Mouse (Mus musculus) heart, adult 2 months (tissue): ENCODE results near the gene Klk9. TPM values are rescaled to one million over a fixed set of nuclear protein-coding genes. Genes with fewer than 3 reads are reported as not detected.

ENCODE experiments used
- DNase-seq, 2 experiments: peaks; one replicate each; pipeline ENCODE4 v3.0.0; 2021
- H3K27ac ChIP-seq: fragments of 200-600 bp; 2 replicates; pipeline ENCODE4 v1.8.1; 2022
- H3K27me3 ChIP-seq: fragments of 200-500 bp; 2 replicates; pipeline ENCODE4 v1.6.1; 2012; ENCODE audit warnings: mild to moderate bottlenecking, low read length, inconsistent platforms, mixed read lengths; ENCODE audit not compliant: control insufficient read depth, insufficient read depth
- H3K36me3 ChIP-seq: fragments of 200-500 bp; 2 replicates; pipeline ENCODE4 v1.6.1; 2012; ENCODE audit warnings: low read length, inconsistent platforms; ENCODE audit not compliant: control insufficient read depth, insufficient read depth
- H3K4me1 ChIP-seq: fragments of 200-500 bp; 2 replicates; pipeline ENCODE4 v1.6.1; 2011; ENCODE audit warnings: low read length; ENCODE audit not compliant: control insufficient read depth, insufficient read depth
- H3K4me3 ChIP-seq: fragments of 200-600 bp; 2 replicates; pipeline ENCODE4 v1.8.1; 2022
- H3K79me2 ChIP-seq: fragments of 200-500 bp; replicated peaks from 2 replicates; pipeline ENCODE4 v1.6.1; 2012; ENCODE audit warnings: mild to moderate bottlenecking, inconsistent platforms, low read length, moderate library complexity, mixed read lengths; ENCODE audit not compliant: control insufficient read depth, insufficient read depth
- H3K9ac ChIP-seq: fragments of 200-500 bp; 2 replicates; pipeline ENCODE4 v1.6.1; 2012; ENCODE audit warnings: low read depth, mild to moderate bottlenecking, control low read depth, inconsistent platforms, low read length, mixed read lengths
- CTCF ChIP-seq: fragments of 200-600 bp; IDR thresholded peaks from 2 replicates; pipeline ENCODE4 v1.8.1; 2022; ENCODE audit warnings: antibody characterized with exemption, mild to moderate bottlenecking, moderate library complexity
- EP300 ChIP-seq: fragments of 200-500 bp; IDR thresholded peaks from 2 replicates; pipeline ENCODE4 v1.6.1; 2011; ENCODE audit warnings: low read depth, low read length, control low read depth; ENCODE audit not compliant: insufficient read depth
- POLR2A ChIP-seq: fragments of 200-500 bp; IDR thresholded peaks from 2 replicates; pipeline ENCODE4 v1.6.1; 2011; ENCODE audit warnings: mild to moderate bottlenecking, low read depth, low read length, control low read depth; ENCODE audit not compliant: insufficient read depth
- WGBS: fragments of 180-500 bp; shearing (Covaris S2); methylation state at CpG from one replicate; pipeline ENCODE4 v1.1.7; 2018; 5-methylcytosine and 5-hydroxymethylcytosine counted together
- intact Hi-C: fragments of 180-260 bp; cut with DNase I; formaldehyde crosslinking; loops from one replicate; pipeline ENCODE4 v1.15.1; 2025
- polyA plus RNA-seq: library from polyadenylated mRNA; depleted of rRNA; stranded (reverse); fragments of >200 nt; gene quantifications from 2 replicates; pipeline ENCODE4 v1.2.3, GENCODE M21; 2012
- total RNA-seq, 2 experiments: library from RNA; stranded (reverse); gene quantifications; 2 replicates each; pipeline ENCODE4 v1.2.3; 2021

Klk9 gene
- total and polyA plus RNA-seq, 3 experiments: 0.12 TPM; not detected in 2

DNA sequence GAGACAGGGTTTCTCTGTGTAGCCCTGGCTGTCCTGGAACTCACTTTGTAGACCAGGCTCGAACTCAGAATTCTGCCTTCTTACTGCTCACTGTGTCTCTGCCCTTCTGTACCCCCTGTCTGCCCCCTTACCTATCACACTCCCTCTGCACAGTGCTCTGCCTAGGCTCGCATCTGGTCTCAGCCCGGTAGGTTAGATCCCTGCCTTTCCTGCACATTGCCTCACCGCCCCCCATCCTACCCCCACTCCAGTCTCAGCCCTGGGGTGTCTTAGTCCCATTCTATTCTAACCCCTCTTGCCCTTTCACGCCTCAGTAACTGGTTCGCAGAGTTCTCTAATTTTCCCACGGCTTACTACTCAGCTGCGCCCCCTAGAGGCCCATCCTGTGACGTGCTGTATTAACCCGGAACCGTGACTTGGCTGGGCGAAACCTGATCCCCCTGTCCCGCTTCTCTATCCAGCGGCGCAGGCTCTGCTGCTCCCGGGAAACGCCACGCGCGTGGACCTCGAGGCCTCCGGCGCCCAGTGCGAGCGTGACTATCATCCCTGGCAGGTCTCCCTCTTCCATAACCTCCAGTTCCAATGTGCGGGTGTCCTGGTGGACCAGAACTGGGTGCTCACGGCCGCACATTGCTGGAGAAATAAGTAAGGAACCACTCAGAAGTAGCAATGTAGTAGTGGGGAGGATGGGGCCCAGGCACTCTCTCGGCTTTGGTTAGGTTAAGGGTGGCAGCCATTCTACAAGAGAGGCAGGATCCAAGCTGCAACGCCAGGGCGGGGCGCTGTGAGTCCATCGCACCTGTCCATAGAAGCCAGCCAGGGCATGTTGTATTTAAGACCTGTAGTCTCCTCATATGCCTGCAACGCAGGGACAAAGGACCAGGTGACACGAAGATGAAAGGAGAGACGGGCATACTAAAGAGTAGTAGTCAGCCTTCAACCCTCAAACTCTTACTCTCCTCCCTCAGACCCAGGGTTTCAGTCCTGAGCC lies 9.1 kb upstream of the Klk9 start:
- H3K4me1 ChIP-seq: 0 out of 2 replicates have a peak, but pooled peaks cover 2% of the 10 kb centered on the region
- DNase-seq: peak; percentile 76 to 84
- no peaks in the 10 kb centered on the region for H3K36me3 ChIP-seq
- peak overlapping the region; percentile 23 for H3K9ac ChIP-seq
- TF ChIP-seq CTCF: peak; percentile 79
- TF ChIP-seq POLR2A: no peak
- no peak for TF ChIP-seq EP300
- no peak overlapping the region for H3K27ac ChIP-seq
- intact Hi-C loops: loop anchor here (2.0 to 10.0 kb wide), 3 partner anchors 102 to 208 kb away; partner anchors contain the start of gene Zfp719
- H3K27me3 ChIP-seq: no peaks in the 10 kb centered on the region
- H3K4me3 ChIP-seq: peak overlapping the region; percentile 39; the same call in 1 of the 2 replicates
- 9% methylated on average over 36 of the region's 36 CpGs for whole genome bisulfite sequencing
- H3K79me2 ChIP-seq: no peaks in the 10 kb centered on the region

DNA sequence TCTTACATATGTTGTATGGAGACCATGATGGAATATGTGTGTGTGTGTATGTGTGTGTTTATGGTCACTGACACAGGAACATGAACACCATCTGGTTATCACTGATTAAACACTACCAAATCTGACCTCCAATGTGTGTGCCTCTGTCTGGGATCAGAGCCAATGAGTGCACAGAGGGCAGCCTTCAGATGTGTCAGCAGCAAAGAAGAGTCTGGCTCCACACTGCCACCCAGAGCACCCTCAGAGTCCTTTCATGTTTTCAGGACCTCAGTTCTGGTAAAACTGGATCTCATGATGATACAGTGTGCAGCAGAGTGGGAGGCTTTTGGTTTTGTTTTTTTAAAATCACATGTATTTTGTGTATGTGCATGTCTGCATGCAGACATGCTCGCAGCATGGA lies 6.4 kb upstream of the Klk9 start:
- DNase-seq: no peak
- 82% methylated on average over 1 of the region's 1 CpGs for WGBS
- Histone ChIP-seq H3K4me1 (0 out of 2 replicates have a peak, but pooled peaks cover under 1% of the 10 kb centered on the region), H3K4me3 (no peak overlapping the region), H3K79me2 (no peaks in the 10 kb centered on the region), H3K27ac (no peak overlapping the region), H3K9ac (no peak overlapping the region), H3K27me3 (no peaks in the 10 kb centered on the region), H3K36me3 (no peaks in the 10 kb centered on the region)
- intact Hi-C loops: loop anchor here (10.0 kb wide), 1 partner anchor 210 kb away; the partner anchor contains the start of gene Zfp719
- TF ChIP-seq POLR2A (no peak), EP300 (no peak), CTCF (peak; percentile 32)

DNA sequence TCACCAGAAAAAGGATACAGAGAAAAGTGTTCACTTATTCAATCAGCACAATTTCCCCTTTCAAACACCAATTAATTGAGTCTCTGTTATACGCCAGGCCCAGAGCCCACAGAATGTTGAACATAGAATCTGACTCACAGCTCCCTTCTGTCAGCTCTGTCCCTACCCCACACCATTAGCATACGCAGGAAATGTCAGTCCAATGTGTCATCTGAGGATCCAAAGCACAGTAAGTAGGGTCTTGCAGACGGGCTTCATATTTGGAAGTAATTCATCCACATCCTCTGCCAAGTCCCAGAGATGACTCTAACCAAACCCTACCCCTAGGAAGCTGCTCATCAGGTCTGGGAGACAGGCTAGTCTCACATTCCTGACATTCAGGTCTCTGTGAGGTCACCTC lies 3.6 kb upstream of the Klk9 start:
- intact Hi-C loops: loop anchor here (10.0 kb wide), 1 partner anchor 213 kb away; the partner anchor contains the start of gene Zfp719
- 52% methylated on average over 3 of the region's 3 CpGs for WGBS
- TF ChIP-seq POLR2A (no peak), EP300 (no peak), CTCF (no peak)
- H3K4me3 ChIP-seq: no peak overlapping the region
- no peak overlapping the region for H3K9ac ChIP-seq
- H3K27me3 ChIP-seq: no peaks in the 10 kb centered on the region
- H3K27ac ChIP-seq: no peak overlapping the region
- DNase-seq: no peak
- no peaks in the 10 kb centered on the region for H3K36me3 ChIP-seq
- no peaks in the 10 kb centered on the region for H3K4me1 ChIP-seq
- no peaks in the 10 kb centered on the region for H3K79me2 ChIP-seq

DNA sequence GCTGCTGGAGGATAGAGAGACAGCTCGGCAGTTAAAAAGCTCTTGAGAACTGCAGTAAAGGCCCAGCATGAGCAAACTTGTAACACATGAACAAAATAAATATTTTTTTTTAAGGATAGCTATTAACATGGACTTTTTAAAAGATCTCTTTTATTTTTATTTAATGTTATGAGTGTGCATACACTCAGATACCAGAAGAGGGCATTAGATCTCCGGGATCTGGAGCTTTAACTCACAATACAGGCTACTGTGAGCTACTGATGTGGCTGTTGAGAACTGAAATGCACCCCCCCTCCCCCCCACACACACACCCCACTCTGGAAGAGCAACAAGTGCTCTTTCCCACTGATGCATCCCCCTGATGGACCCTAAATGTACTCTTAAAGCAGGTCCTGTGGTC lies 2.4 kb upstream of the Klk9 start:
- H3K4me1 ChIP-seq: no peaks in the 10 kb centered on the region
- no peak for TF ChIP-seq EP300
- peak; percentile 52 for TF ChIP-seq CTCF
- TF ChIP-seq POLR2A: no peak
- no peak overlapping the region for H3K4me3 ChIP-seq
- no peaks in the 10 kb centered on the region for H3K79me2 ChIP-seq
- intact Hi-C loops: loop anchor here (10.0 kb wide), 1 partner anchor 214 kb away; the partner anchor contains the start of gene Zfp719
- DNase-seq: no peak
- 65% methylated on average over 2 of the region's 2 CpGs for WGBS
- H3K36me3 ChIP-seq: no peaks in the 10 kb centered on the region
- no peaks in the 10 kb centered on the region for H3K27me3 ChIP-seq
- no peak overlapping the region for H3K27ac ChIP-seq
- H3K9ac ChIP-seq: no peak overlapping the region

DNA sequence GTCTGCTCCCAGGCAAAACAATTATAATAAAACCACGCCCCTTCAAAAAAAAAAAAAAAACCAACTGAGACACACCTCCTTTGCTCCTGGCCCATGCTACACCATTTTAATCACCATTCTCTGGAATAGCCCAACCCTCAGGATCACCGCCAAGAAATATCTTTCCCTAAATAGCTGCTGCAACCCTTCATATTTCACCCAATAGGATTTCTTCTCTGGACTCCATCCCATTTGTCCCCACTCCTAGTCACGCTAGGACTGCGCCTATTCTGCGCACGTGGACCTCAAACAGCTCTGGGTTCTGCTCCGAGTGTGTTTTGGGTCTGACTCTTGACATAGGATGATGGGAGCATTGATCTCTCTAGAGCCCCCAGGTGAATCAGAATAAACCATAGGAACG lies 4.7 kb downstream of the Klk9 start:
- Histone ChIP-seq H3K27ac (no peak overlapping the region), H3K27me3 (no peaks in the 10 kb centered on the region), H3K36me3 (no peaks in the 10 kb centered on the region), H3K9ac (no peak overlapping the region), H3K4me3 (peak overlapping the region; percentile 54), H3K79me2 (no peaks in the 10 kb centered on the region), H3K4me1 (no peaks in the 10 kb centered on the region; the same call in 1 of the 2 replicates)
- intact Hi-C loops: no loop called here
- whole genome bisulfite sequencing: 8% methylated on average over 7 of the region's 8 CpGs
- DNase-seq: no peak
- no peak for TF ChIP-seq POLR2A
- TF ChIP-seq CTCF: no peak
- no peak for TF ChIP-seq EP300

GRCm38 (mm10) chr7:43797333-43797769 lies 5.7 kb downstream of the Klk9 start, which contains the start of gene Klk8:
Gene Klk8, plus strand, starts transcription at chr7:43797577.
- intact Hi-C loops: no loop called here
- no peaks in the 10 kb centered on the region for H3K36me3 ChIP-seq
- H3K79me2 ChIP-seq: no peaks in the 10 kb centered on the region
- H3K4me3 ChIP-seq: peak within 1 kb of the TSS; percentile 54
- TF ChIP-seq EP300: no peak
- no peak for TF ChIP-seq POLR2A
- H3K27me3 ChIP-seq: no peaks in the 10 kb centered on the region
- no peaks in the 10 kb centered on the region; the same call in 1 of the 2 replicates for H3K4me1 ChIP-seq
- peak within 1 kb of the TSS; percentile 65 for H3K27ac ChIP-seq
- DNase-seq: peak; percentile 51 to 59
- H3K9ac ChIP-seq: peak within 1 kb of the TSS; percentile 45
- WGBS: 2% methylated on average over 28 of the region's 28 CpGs
